Mouse (Mus musculus) kidney, adult 2 months (tissue): Measurements from ENCODE around the gene Ncaph2. TPM values are rescaled to one million over a fixed set of nuclear protein-coding genes. Genes with fewer than 3 reads are reported as not detected.

Experiments
- DNase-seq: peaks from one replicate; pipeline ENCODE4 v3.0.0; 2021
- H3K27ac ChIP-seq: fragments of 200-500 bp; 2 replicates; pipeline ENCODE4 v1.5.1; 2012; ENCODE audit warnings: low read depth, low read length, control low read depth, inconsistent platforms; ENCODE audit not compliant: insufficient read depth
- H3K27me3 ChIP-seq: fragments of 200-500 bp; replicated peaks from 2 replicates; pipeline ENCODE4 v1.6.1; 2012; ENCODE audit warnings: mild to moderate bottlenecking, moderate library complexity, low read length, inconsistent platforms; ENCODE audit not compliant: control insufficient read depth, insufficient read depth
- H3K36me3 ChIP-seq: fragments of 200-500 bp; 2 replicates; pipeline ENCODE4 v1.6.1; 2012; ENCODE audit warnings: mild to moderate bottlenecking, moderate library complexity, low read length, inconsistent platforms; ENCODE audit not compliant: control insufficient read depth, insufficient read depth
- H3K4me1 ChIP-seq: fragments of 200-500 bp; 2 replicates; pipeline ENCODE4 v1.6.1; 2011; ENCODE audit warnings: low read length; ENCODE audit not compliant: control insufficient read depth, insufficient read depth
- H3K4me3 ChIP-seq: fragments of 200-500 bp; 2 replicates; pipeline ENCODE4 v1.5.1; 2011; ENCODE audit warnings: mild to moderate bottlenecking, low read depth, low read length, control low read depth; ENCODE audit not compliant: insufficient read depth
- CTCF ChIP-seq: fragments of 200-500 bp; conservative IDR thresholded peaks from 2 replicates; pipeline ENCODE4 v1.5.1; 2011; ENCODE audit warnings: low read depth, mild to moderate bottlenecking, control low read depth, low read length, moderate library complexity, mixed read lengths; ENCODE audit not compliant: insufficient read depth, insufficient read length
- POLR2A ChIP-seq: fragments of 200-500 bp; IDR thresholded peaks from one replicate; pipeline ENCODE4 v1.6.1; 2011; ENCODE audit warnings: low read depth, low read length, control low read depth
- WGBS: fragments of 180-500 bp; shearing (Covaris S2); methylation state at CpG from one replicate; pipeline ENCODE4 v1.1.7; 2018; 5-methylcytosine and 5-hydroxymethylcytosine counted together
- polyA plus RNA-seq: library from polyadenylated mRNA; depleted of rRNA; stranded (reverse); fragments of >200 nt; gene quantifications from 2 replicates; pipeline ENCODE4 v1.2.3, GENCODE M21; 2012

The Ncaph2 gene
- polyA plus RNA-seq, 1 experiment = 111 TPM

DNA sequence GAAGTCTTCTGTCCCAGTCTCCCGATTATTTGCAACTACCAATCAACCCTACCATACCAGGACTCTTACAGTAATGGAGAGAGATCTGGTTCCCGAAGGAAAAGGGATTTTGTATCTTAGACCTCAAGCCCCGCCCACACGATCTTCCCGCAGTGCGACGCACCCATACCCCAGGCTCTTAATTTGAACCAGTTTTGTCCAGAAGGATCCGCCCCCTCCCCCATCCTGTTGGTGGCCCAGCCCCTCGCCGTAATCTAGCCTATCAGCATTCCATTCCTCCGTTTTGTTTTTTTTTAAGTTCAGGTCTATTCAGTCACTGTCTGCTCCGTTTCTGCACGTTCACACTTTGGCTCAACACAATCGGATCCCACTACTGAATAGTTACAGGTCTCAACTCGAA lies 853 bp downstream of the Ncaph2 start:
- peak; percentile 75 for DNase-seq
- H3K4me3 ChIP-seq = peak overlapping the region; percentile 97
- H3K27ac ChIP-seq = peak overlapping the region; percentile 82; the same call in 1 of the 2 replicates
- H3K4me1 ChIP-seq = peaks cover 7% of the 10 kb centered on the region; the same call in 1 of the 2 replicates
- 0% methylated on average over 15 of the region's 15 CpGs for WGBS
- no peaks in the 10 kb centered on the region for H3K27me3 ChIP-seq
- peaks cover 3% of the 10 kb centered on the region; the same call in 1 of the 2 replicates for H3K36me3 ChIP-seq
- no peak for TF ChIP-seq POLR2A
- TF ChIP-seq CTCF = no peak

GRCm38 (mm10) chr15:89358784-89359183 lies 3.3 kb downstream of the Ncaph2 start:
- WGBS = 81% methylated on average over 3 of the region's 3 CpGs
- TF ChIP-seq POLR2A = no peak
- no peak for TF ChIP-seq CTCF
- Histone ChIP-seq H3K4me3 (no peak overlapping the region), H3K36me3 (no peaks in the 10 kb centered on the region), H3K27me3 (no peaks in the 10 kb centered on the region), H3K27ac (no peak overlapping the region), H3K4me1 (peaks cover 7% of the 10 kb centered on the region; the same call in 1 of the 2 replicates)
- no peak for DNase-seq

DNA sequence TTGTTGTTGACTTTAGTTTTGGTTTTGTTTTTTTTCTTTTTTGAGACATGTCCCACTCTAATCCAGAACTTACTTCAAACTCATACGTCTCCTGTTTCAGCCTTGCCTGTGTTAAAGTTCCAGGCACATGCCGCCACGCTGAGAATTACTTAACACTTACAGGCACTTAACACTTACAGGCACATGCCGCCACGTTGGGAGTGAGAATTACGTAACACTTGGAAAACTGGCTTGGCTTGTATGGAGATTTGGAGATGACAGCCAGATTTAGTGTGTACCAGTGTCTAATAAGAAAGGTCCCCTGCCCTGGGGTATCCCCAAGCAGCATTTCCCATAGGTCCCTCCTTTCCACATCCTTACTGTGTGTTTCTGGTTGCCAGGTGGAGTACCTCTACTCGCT lies 7.5 kb downstream of the Ncaph2 start:
- TF ChIP-seq POLR2A = no peak
- no peak for TF ChIP-seq CTCF
- Histone ChIP-seq H3K36me3 (no peaks in the 10 kb centered on the region), H3K27ac (no peak overlapping the region), H3K4me3 (no peak overlapping the region), H3K4me1 (no peaks in the 10 kb centered on the region), H3K27me3 (no peaks in the 10 kb centered on the region)
- no peak for DNase-seq
- WGBS = 86% methylated on average over 7 of the region's 7 CpGs

DNA sequence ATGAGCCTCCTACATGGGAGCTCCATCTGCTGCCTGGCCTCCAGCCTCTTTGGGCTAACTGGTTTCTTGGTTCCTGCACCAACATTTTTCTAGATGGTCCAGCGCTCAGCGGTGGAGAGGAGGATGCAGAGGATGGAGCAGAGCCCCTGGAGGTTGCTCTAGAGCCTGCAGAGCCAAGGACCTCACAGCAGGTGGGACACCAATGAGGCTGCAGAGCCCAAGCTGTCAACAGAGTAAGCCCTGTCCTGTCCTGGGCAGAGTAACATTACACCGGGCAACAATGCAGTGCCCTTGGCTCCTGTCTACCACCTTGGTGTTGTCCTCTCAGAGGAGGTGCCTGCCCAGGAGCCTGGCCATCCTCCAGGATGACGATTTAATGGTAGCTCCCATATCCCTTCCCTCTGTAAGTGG lies 9.6 kb downstream of the Ncaph2 start:
- TF ChIP-seq CTCF = no peak
- no peak for TF ChIP-seq POLR2A
- DNase-seq = no peak
- Histone ChIP-seq H3K36me3 (no peaks in the 10 kb centered on the region), H3K4me3 (no peak overlapping the region), H3K27me3 (no peaks in the 10 kb centered on the region), H3K4me1 (no peaks in the 10 kb centered on the region), H3K27ac (no peak overlapping the region)
- 95% methylated on average over 4 of the region's 4 CpGs for WGBS

DNA sequence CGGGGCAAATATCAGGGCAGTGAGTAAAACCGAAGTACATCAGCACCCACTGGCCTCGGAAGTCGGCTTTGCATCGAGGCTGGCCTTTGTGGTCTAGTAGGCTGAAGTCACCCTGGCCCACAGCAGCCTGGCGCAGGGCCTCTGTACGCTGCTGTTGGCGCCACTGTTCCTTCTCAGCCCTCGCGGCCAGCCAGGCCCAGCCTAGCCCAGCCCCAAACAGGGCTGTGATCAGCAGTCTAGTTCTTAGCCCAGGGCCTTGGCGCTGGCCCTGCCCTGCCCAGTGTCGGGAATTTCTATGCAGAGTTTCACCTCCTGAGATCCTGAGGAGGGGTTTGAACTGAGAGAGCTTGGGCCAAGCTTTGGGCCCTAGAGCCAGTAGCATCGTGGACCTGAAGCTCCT lies 16.5 kb downstream of the Ncaph2 start:
- no peak overlapping the region for H3K27ac ChIP-seq
- TF ChIP-seq CTCF = no peak
- no peak for TF ChIP-seq POLR2A
- H3K4me1 ChIP-seq = peaks cover 7% of the 10 kb centered on the region; the same call in 1 of the 2 replicates
- no peaks in the 10 kb centered on the region; the same call in 1 of the 2 replicates for H3K36me3 ChIP-seq
- 85% methylated on average over 13 of the region's 13 CpGs for WGBS
- no peak overlapping the region for H3K4me3 ChIP-seq
- no peaks in the 10 kb centered on the region for H3K27me3 ChIP-seq
- no peak for DNase-seq

DNA sequence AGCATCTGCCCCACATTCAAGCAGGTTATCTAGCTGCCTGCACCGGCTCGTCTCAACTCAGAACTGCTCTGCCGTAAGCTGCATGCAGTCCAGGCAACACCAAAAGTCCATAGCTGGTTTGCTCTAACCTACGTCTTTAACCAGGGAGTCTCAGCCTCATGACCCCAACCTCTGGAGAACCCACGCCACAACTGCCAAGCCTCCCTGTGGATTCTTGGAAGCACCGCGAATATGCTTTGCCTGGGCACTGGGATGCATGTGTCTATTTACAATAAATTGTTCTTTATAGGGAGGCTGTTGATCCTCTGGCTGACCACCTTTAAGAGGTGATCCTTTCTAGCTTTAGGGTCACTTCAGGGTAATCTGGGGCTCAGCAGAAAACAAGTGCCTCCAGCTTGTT lies 17.0 kb downstream of the Ncaph2 start:
- Histone ChIP-seq H3K27ac (no peak overlapping the region), H3K27me3 (no peaks in the 10 kb centered on the region)
- DNase-seq = no peak

GRCm38 (mm10) chr15:89373027-89373761 lies 17.7 kb downstream of the Ncaph2 start:
- H3K27me3 ChIP-seq = no peaks in the 10 kb centered on the region

More for the DNA sequence above, 17.0 kb downstream of the Ncaph2 start:
- peaks cover 7% of the 10 kb centered on the region; the same call in 1 of the 2 replicates for H3K4me1 ChIP-seq
- H3K36me3 ChIP-seq = no peaks in the 10 kb centered on the region; the same call in 1 of the 2 replicates
- 76% methylated on average over 7 of the region's 7 CpGs for WGBS
- 0 out of 2 replicates have a peak overlapping the region, but pooled peaks have one; percentile 76 for H3K4me3 ChIP-seq
- no peak for TF ChIP-seq POLR2A
- no peak for TF ChIP-seq CTCF

More at GRCm38 (mm10) chr15:89373027-89373761, 17.7 kb downstream of the Ncaph2 start:
- WGBS = 2% methylated on average over 35 of the region's 35 CpGs
- Histone ChIP-seq H3K27ac (peak overlapping the region; percentile 87), H3K36me3 (no peaks in the 10 kb centered on the region; the same call in 1 of the 2 replicates), H3K4me3 (peak overlapping the region; percentile 76), H3K4me1 (peaks cover 7% of the 10 kb centered on the region; the same call in 1 of the 2 replicates)
- no peak for TF ChIP-seq POLR2A
- TF ChIP-seq CTCF = peak; percentile 72
- DNase-seq = peak; percentile 91
